Mouse (Mus musculus) C2C12 (cell line): ENCODE data around the gene Rcor2. TPM values are rescaled to one million over a fixed set of nuclear protein-coding genes. Genes with fewer than 3 reads are reported as not detected.

Source experiments
- H3K27me3 ChIP-seq: one replicate; pipeline ENCODE4 v1.6.1; 2011; ENCODE audit not compliant: control insufficient read depth, insufficient read depth, insufficient read length
- H3K36me3 ChIP-seq: one replicate; pipeline ENCODE4 v1.6.1; 2011; ENCODE audit not compliant: control insufficient read depth, insufficient read depth
- H3K4me3 ChIP-seq: one replicate; pipeline ENCODE4 v1.5.1; 2011; ENCODE audit warnings: mild to moderate bottlenecking, control low read depth; ENCODE audit not compliant: poor library complexity, insufficient read depth, severe bottlenecking
- H3K79me2 ChIP-seq: one replicate; pipeline ENCODE4 v1.6.1; 2011; ENCODE audit not compliant: control insufficient read depth, insufficient read depth
- H3K79me3 ChIP-seq: one replicate; pipeline ENCODE4 v1.6.1; 2011; ENCODE audit warnings: low read depth, control low read depth
- H3ac ChIP-seq: one replicate; pipeline ENCODE3; 2011; ENCODE audit warnings: low read depth; ENCODE audit not compliant: control insufficient read depth, insufficient read length
- CEBPB ChIP-seq: IDR thresholded peaks from one replicate; pipeline ENCODE4 v1.6.1; 2011; ENCODE audit warnings: low read depth, mild to moderate bottlenecking, control low read depth, moderate library complexity
- CTCF ChIP-seq: IDR thresholded peaks from one replicate; pipeline ENCODE4 v1.5.1; 2011; ENCODE audit not compliant: control insufficient read depth, insufficient read depth, insufficient read length
- FOSL1 ChIP-seq: IDR thresholded peaks from one replicate; pipeline ENCODE4 v1.8.0; 2011; ENCODE audit warnings: mild to moderate bottlenecking, low read length; ENCODE audit not compliant: poor library complexity, insufficient read depth, severe bottlenecking
- MAX ChIP-seq: IDR thresholded peaks from one replicate; pipeline ENCODE4 v1.6.1; 2011; ENCODE audit warnings: mild to moderate bottlenecking, control low read depth
- MYOD1 ChIP-seq: IDR thresholded peaks from one replicate; pipeline ENCODE4 v1.6.1; 2011; ENCODE audit warnings: low read depth; ENCODE audit not compliant: control insufficient read depth, insufficient read length
- MYOG ChIP-seq: IDR thresholded peaks from one replicate; pipeline ENCODE4 v1.6.1; 2011; ENCODE audit not compliant: control insufficient read depth, insufficient read length; ENCODE audit errors: extremely low read depth
- USF1 ChIP-seq: IDR thresholded peaks from one replicate; pipeline ENCODE4 v1.6.1; 2011; ENCODE audit warnings: low read depth, mild to moderate bottlenecking, control low read depth, moderate library complexity
- polyA plus RNA-seq: library from polyadenylated mRNA; unstranded; fragments of >200 nt; fragmentation: generic; extraction: Trizol; gene quantifications from one replicate; pipeline ENCODE4 v1.2.1, GENCODE M21; 2012; ENCODE audit warnings: missing spikeins

Rcor2 gene
- polyA plus RNA-seq, 1 experiment = 21.0 TPM

- H3K79me3 ChIP-seq = no peaks in the 10 kb centered on the region
- H3K4me3 ChIP-seq = no peak overlapping the region
- no peak overlapping the region for H3ac ChIP-seq
- H3K27me3 ChIP-seq = no peaks in the 10 kb centered on the region
- H3K36me3 ChIP-seq = peaks cover 76% of the 10 kb centered on the region
- no peaks in the 10 kb centered on the region for H3K79me2 ChIP-seq
- TF ChIP-seq MYOD1 (no peak), CTCF (no peak), MYOG (no peak), FOSL1 (no peak), CEBPB (no peak), USF1 (no peak), MAX (no peak)
These were observed 8.1 kb downstream of the Rcor2 start for GRCm38 (mm10) chr19:7275131-7275789.

GRCm38 (mm10) chr19:7276053-7276659 is 9.0 kb downstream of the Rcor2 start:
- Histone ChIP-seq H3K79me2 (no peaks in the 10 kb centered on the region), H3K79me3 (no peaks in the 10 kb centered on the region), H3ac (no peak overlapping the region), H3K36me3 (peaks cover 70% of the 10 kb centered on the region), H3K4me3 (no peak overlapping the region), H3K27me3 (no peaks in the 10 kb centered on the region)
- TF ChIP-seq MYOG (no peak), FOSL1 (no peak), MAX (no peak), CTCF (no peak), CEBPB (no peak), USF1 (no peak), MYOD1 (no peak)

- peaks cover 64% of the 10 kb centered on the region for H3K36me3 ChIP-seq
- no peaks in the 10 kb centered on the region for H3K79me2 ChIP-seq
- no peaks in the 10 kb centered on the region for H3K79me3 ChIP-seq
- H3ac ChIP-seq = no peak overlapping the region
- TF ChIP-seq MAX (no peak), FOSL1 (no peak), MYOD1 (no peak), USF1 (no peak), CEBPB (no peak)
- H3K27me3 ChIP-seq = no peaks in the 10 kb centered on the region
- no peak overlapping the region for H3K4me3 ChIP-seq
These were observed 9.7 kb downstream of the Rcor2 start for GRCm38 (mm10) chr19:7276796-7277195.

DNA sequence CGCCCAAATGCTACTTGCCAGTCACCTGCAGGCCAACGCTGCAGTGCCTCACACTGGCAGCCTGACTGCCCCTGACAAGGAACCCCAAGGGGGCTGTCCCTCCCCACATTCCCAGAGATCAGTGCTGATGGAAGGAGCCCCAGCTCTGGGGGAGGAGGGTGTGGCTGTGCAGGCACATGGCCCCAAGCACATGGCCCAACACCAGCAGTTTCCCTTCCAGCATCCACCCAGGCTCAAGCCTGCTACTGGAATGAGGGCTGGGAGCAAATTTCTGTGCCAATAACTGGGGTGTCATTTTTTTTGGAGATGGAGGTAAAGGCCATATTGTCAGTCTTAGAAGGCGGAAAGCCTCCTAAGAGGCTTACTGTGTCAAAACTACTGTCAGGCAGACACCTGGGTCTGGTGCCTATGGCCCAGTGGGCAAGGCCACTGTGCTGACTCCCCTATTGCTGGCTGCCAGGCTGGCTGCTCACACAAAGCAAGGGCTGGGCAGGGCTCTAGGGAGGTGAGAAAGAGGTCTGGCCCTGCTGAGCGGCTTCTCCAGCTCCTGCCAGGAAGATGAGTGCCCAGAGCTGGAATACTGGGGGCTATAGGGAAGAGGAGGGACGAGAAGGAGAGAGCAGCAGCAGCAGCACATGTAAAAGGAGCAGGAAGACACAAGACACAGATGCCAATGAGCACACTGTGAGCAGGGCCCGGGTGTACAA is 11.2 kb downstream of the Rcor2 start:
- no peak overlapping the region for H3ac ChIP-seq
- H3K27me3 ChIP-seq = no peaks in the 10 kb centered on the region
- no peak overlapping the region for H3K4me3 ChIP-seq
- H3K79me3 ChIP-seq = no peaks in the 10 kb centered on the region
- H3K79me2 ChIP-seq = no peaks in the 10 kb centered on the region
- H3K36me3 ChIP-seq = peaks cover 63% of the 10 kb centered on the region
- TF ChIP-seq MYOD1 (no peak), MYOG (no peak), CTCF (no peak), FOSL1 (no peak), USF1 (no peak)

- Histone ChIP-seq H3K27me3 (no peaks in the 10 kb centered on the region), H3ac (no peak overlapping the region), H3K4me3 (no peak overlapping the region), H3K36me3 (peaks cover 64% of the 10 kb centered on the region), H3K79me2 (no peaks in the 10 kb centered on the region), H3K79me3 (no peaks in the 10 kb centered on the region)
- TF ChIP-seq FOSL1 = no peak
- peak; percentile 59 for TF ChIP-seq CTCF
These were observed 12.0 kb downstream of the Rcor2 start for GRCm38 (mm10) chr19:7279114-7279513.
